Mouse (Mus musculus): ENCODE measurements around the gene Ap1g2. TPM values are rescaled to one million over a fixed set of nuclear protein-coding genes. Genes with fewer than 3 reads are reported as not detected.

Gene Ap1g2
- polyA plus RNA-seq, 1 experiment from 2014 or later, result 12.0 TPM

DNA sequence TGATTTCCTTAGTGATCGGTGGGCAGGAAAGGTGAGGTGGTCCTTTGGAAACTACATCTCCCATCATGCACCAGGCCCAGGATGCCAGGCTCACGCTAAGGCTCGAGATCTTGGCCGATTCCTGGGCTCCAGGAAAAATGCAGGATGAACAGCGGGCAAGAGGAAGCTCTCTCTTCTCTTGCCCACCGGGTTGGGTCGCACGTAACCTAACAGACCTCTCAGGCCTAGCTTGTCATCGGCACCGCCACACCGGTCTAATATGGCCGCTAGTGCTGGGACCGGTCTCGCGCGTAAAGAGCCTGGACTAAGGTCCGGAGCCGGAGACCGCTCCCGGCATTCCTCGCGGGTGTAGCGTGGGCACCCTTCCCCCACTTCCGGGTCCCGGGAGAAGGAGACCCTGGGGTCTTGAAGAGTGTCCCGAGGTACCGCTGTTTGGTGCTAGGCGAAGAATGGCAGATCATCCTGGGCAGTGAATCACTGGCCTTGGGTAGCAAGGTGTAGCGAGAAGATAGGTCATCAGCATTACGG is 11.6 kb downstream of the Ap1g2 start, which contains the start of gene Thtpa:
Thtpa (plus strand) TSS at position 81 of the 528 bp plus-strand sequence.
- Histone ChIP-seq H3K27ac (peak within 1 kb of the TSS; percentile 60; the same call in 1 of the 2 replicates), H3K4me2 (replicated peaks) (peak within 1 kb of the TSS; percentile 62), H3K4me3 (peak within 1 kb of the TSS; percentile 51), H3K4me1 (peaks cover 40% of the 10 kb centered on the region), H3K9me3 (no peaks in the 10 kb centered on the region), H3K9ac (peak within 1 kb of the TSS; percentile 73), H3K27me3 (replicated peaks) (no peaks in the 10 kb centered on the region), H3K36me3 (peaks cover 11% of the 10 kb centered on the region; the same call in 1 of the 2 replicates)
- peak; percentile 63 for ATAC-seq (ENCODE audit: low FRiP score, low read depth)
- 2% methylated on average over 30 of the region's 30 CpGs for WGBS

DNA sequence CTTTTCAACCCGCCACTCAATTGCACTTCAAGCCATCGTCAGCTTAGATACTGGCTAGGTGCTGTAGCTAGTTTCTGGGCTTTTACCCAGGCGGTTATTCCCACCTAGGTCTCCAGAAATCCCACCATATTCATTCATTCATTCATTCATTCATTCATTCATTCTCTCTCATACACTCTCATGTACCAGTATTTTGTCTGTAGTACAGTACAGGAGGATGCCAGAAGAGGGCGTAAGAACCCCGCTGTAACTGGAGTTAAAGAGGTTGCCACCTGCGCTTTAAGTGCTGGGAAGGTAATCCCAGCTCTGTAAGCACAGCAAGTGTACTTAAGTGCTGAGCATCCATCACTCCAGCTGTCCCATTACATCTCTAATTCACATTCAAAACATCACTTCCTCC is 12.5 kb downstream of the Ap1g2 start:
- H3K27me3 ChIP-seq (replicated peaks), result no peaks in the 10 kb centered on the region
- H3K9me3 ChIP-seq, result no peaks in the 10 kb centered on the region
- WGBS, result 38% methylated on average over 6 of the region's 6 CpGs
- peak overlapping the region; percentile 62 for H3K4me2 ChIP-seq (replicated peaks)
- peaks cover 8% of the 10 kb centered on the region; the same call in 1 of the 2 replicates for H3K36me3 ChIP-seq
- peaks cover 48% of the 10 kb centered on the region for H3K4me1 ChIP-seq
- no peak overlapping the region for H3K27ac ChIP-seq
- H3K9ac ChIP-seq, result no peak overlapping the region
- no peak for ATAC-seq (ENCODE audit: low FRiP score, low read depth)
- H3K4me3 ChIP-seq, result no peak overlapping the region

DNA sequence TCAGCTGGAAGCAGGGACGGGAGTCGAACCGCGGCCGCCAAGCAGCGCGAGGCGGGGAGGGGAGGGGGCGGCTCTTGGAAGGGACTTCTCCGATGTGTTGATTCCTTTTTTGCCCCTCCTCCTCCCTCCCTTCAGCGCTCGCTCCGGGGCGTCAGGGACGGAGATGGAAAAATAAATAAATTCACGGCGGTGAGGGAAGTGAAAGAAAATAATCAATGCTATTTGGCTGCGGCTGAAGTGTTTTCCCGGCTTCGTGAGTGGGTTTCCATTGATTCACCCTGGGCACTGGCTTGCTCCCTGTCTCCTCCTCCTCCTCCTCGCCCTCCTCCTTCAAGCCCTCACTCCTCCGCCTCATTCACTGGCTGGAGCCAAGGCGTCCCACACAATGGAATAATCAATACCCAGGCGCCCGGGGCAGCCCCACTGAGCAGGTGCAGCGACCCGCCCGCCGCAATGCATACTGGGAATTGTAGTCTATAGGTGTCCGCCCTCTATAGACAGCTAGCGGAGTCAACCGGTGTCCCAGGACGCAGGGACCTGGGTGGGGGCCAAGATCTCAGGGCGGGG is 14.3 kb downstream of the Ap1g2 start, which contains the start of gene Zfhx2:
Zfhx2 (minus strand) TSS at position 314 of the 567 bp plus-strand sequence.
- Histone ChIP-seq H3K4me3 (peak within 1 kb of the TSS; percentile 60), H3K4me2 (replicated peaks) (peak within 1 kb of the TSS; percentile 80), H3K4me1 (peaks cover 59% of the 10 kb centered on the region), H3K27me3 (replicated peaks) (no peaks in the 10 kb centered on the region), H3K36me3 (no peaks in the 10 kb centered on the region), H3K27ac (peak within 1 kb of the TSS; percentile 86), H3K9me3 (no peaks in the 10 kb centered on the region), H3K9ac (peak within 1 kb of the TSS; percentile 92)
- peak; percentile 85 for ATAC-seq (ENCODE audit: low FRiP score, low read depth)
- WGBS, result under 1% methylated on average over 34 of the region's 34 CpGs

DNA sequence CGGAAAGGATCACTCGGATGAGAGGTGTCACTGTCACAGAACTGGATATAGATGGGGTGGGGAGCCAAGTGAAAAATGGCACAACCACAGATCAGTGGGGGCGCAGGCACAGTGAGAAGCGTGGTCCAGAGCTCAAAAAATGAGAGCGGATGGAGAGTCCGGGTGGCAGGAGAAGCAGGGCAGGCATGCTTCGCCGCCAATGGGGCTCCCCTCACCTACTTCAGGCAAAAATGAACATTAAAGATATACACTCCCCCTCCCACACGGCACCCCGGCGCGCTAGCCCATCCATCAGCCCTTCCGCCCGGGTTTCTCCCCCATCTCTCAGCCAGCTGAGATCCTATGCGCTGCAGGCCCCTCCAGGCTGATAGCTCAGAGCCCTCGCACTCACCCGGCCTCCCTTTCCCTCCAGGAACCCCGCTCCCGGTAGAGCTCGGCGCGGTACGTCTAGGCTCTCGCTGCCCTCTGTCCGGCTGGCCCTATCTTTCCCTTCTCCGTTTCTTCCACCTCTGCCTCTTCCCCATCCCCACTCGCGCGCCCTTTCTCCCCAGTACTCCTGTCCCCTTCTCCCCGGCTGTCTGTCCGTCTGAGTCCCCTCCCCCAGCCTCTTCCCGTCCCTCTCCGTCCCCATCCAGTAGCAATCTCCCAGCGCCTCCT is 15.1 kb downstream of the Ap1g2 start:
- Histone ChIP-seq H3K36me3 (no peaks in the 10 kb centered on the region), H3K9ac (peak overlapping the region; percentile 92), H3K27me3 (replicated peaks) (no peaks in the 10 kb centered on the region), H3K27ac (peak overlapping the region; percentile 86), H3K4me3 (peak overlapping the region; percentile 60), H3K4me2 (replicated peaks) (peak overlapping the region; percentile 80), H3K4me1 (peaks cover 59% of the 10 kb centered on the region), H3K9me3 (no peaks in the 10 kb centered on the region)
- ATAC-seq (ENCODE audit: low FRiP score, low read depth), result peak; percentile 23
- 4% methylated on average over 34 of the region's 34 CpGs for WGBS

DNA sequence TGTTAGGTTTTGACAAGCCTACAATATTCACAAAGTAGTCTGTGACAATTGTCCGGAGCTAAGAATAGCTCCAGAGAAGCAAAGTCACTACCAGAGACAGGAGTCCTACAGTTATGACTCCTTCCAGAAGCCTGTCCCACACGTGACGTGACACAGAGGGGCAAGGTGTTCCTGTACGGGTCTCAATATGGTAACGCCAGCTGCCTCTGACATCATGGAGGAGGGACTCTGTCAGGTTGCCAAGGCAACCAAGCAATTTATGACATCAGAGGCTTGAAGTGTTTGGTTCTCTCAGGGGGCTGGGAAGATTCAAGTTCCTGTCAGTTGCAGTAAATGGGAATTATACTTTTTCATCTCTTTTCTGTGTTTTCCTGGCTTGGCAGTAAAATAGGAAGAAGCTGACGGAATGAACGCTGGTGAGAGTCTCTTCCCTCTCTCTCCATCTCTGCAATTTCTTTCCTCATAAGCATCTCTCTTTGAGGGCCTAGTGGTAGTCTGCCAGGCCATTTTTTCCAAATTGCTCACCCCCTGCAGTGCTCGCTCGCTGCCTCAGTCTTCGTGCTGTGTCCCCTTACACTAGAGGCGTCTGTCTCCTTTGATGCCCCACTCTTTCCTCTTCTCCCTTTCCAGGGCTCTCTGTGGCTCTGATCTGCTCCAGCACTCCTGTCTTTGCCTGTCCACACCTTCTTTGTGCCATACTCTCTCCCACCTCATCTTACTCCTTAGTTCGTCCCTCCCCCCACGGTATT is 17.0 kb downstream of the Ap1g2 start:
- Histone ChIP-seq H3K4me3 (peak overlapping the region; percentile 60; the same call in 1 of the 2 replicates), H3K9me3 (no peaks in the 10 kb centered on the region), H3K27ac (0 out of 2 replicates have a peak overlapping the region, but pooled peaks have one; percentile 3), H3K27me3 (replicated peaks) (no peaks in the 10 kb centered on the region), H3K4me1 (peaks cover 65% of the 10 kb centered on the region), H3K9ac (peak overlapping the region; percentile 92), H3K36me3 (no peaks in the 10 kb centered on the region), H3K4me2 (replicated peaks) (peak overlapping the region; percentile 80)
- WGBS, result 35% methylated on average over 13 of the region's 13 CpGs
- ATAC-seq (ENCODE audit: low FRiP score, low read depth), result no peak

DNA sequence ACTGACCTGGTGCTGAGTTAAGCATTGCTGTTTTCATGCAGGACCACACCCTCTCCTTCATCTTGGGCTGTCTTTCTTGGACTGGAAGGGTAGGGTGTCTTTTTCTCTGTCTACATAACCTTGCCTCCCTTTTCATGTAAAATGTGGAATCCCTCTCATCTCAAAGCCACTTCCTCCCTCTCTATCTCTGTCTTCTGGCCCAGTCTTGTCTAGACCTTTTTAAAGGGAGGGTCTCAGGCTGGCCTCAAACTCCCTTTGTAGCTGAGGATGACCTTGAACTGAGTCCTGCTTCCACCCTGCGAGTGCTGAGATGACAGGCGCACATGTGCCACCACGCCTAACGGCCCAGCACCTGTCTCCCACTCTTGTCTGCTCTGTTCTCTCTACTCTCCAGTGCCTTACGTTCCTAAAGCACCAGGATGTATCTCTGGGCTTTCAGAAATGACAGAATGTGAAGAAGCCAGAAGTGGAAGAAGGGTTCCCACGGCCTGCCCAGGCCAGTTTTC is 20.3 kb downstream of the Ap1g2 start:
- peak overlapping the region; percentile 43; the same call in 1 of the 2 replicates for H3K27ac ChIP-seq
- peak overlapping the region; percentile 32 for H3K4me2 ChIP-seq (replicated peaks)
- no peak overlapping the region for H3K9ac ChIP-seq
- H3K36me3 ChIP-seq, result no peaks in the 10 kb centered on the region
- H3K9me3 ChIP-seq, result no peaks in the 10 kb centered on the region
- H3K27me3 ChIP-seq (replicated peaks), result no peaks in the 10 kb centered on the region
- 83% methylated on average over 6 of the region's 6 CpGs for WGBS
- no peak; the same call in 1 of the 2 replicates for ATAC-seq (ENCODE audit: low FRiP score, low read depth)
- H3K4me1 ChIP-seq, result peaks cover 72% of the 10 kb centered on the region
- H3K4me3 ChIP-seq, result no peak overlapping the region

DNA sequence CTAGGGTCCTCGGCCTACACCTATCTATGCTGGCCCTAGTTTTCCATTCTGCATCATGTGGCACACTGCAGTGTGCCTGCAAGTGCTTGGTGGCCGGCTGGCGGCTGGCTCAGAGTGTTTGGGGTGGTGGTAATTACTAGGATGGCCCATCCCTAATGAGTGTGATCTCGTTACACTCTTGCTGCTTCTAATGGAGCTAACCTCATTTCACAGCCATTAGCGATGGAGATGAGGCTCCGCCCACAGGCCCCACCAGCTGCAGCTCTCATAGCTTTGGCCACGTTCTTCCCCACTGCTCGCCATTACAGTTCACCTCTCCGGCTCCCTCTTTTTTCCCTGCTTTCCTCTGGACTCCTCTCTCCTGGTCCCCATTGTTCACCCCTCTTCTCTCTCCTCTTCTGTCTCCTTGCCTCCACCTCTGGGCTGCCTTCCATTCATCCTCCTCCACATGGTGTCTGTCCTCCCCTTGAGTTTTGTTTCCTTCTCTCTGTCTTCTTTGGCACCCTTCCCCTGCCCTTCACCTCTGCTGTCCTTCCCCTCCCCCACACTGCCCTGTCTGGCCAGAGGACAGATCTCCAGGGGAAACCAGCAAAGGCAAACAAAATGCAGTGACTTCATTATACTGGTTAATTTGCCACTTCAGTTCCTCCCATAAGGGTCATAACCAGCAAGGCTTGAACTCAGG is 20.9 kb downstream of the Ap1g2 start:
- 17% methylated on average over 9 of the region's 9 CpGs for WGBS
- Histone ChIP-seq H3K27ac (peak overlapping the region; percentile 43; the same call in 1 of the 2 replicates), H3K9ac (peak overlapping the region; percentile 21; the same call in 1 of the 2 replicates), H3K4me1 (peaks cover 68% of the 10 kb centered on the region), H3K9me3 (no peaks in the 10 kb centered on the region), H3K27me3 (replicated peaks) (no peaks in the 10 kb centered on the region), H3K36me3 (no peaks in the 10 kb centered on the region), H3K4me3 (no peak overlapping the region), H3K4me2 (replicated peaks) (peak overlapping the region; percentile 32)
- peak; percentile 55 for ATAC-seq (ENCODE audit: low FRiP score, low read depth)

DNA sequence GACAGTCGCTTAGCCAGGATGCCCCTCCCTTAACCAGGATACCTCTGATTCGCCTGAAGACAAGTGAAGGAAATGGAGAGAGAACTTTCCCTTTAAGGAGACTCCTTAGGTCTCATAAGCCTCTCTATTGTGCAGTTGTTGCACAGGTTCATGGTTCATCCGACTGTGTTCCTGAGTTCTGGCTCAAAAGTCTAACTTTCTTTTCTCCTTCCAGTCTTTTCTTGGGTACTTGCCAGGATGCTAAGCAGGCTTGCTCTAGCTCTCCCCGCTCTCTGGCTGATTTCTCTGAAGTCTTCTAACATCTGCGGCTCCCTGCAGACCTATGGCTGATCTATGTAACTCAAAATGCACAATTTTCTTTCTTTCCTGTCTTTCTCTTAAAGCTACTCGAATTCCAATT is 22.9 kb downstream of the Ap1g2 start:
- no peak for ATAC-seq (ENCODE audit: low FRiP score, low read depth)
- H3K27me3 ChIP-seq (replicated peaks), result no peaks in the 10 kb centered on the region
- H3K36me3 ChIP-seq, result no peaks in the 10 kb centered on the region
- WGBS, result 84% methylated on average over 6 of the region's 6 CpGs
- no peak overlapping the region for H3K9ac ChIP-seq
- peaks cover 65% of the 10 kb centered on the region for H3K4me1 ChIP-seq
- no peak overlapping the region for H3K4me3 ChIP-seq
- H3K27ac ChIP-seq, result no peak overlapping the region
- no peak overlapping the region for H3K4me2 ChIP-seq (replicated peaks)
- no peaks in the 10 kb centered on the region for H3K9me3 ChIP-seq

DNA sequence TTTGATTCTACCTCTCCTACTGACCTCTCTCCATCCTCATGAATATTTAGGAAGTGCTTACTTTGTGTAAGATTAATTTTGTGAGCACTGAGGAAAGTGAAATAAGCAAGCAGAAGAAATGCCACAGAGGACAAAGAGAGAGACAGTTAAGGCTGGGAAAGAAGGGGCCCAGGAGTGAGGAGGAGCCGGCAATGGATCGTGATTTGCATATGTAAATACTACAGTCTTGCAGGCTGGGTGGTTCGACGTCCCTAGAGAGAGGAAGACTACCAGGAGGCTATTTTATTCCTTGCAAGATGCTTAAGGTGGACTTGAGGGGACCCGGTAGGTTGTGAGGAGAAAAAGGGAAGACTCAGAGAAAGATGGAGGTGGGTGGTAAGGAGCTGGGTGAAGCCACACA is 25.3 kb downstream of the Ap1g2 start:
- Histone ChIP-seq H3K4me1 (peaks cover 58% of the 10 kb centered on the region), H3K4me3 (no peak overlapping the region), H3K36me3 (no peaks in the 10 kb centered on the region), H3K4me2 (replicated peaks) (no peak overlapping the region), H3K9ac (no peak overlapping the region), H3K27me3 (replicated peaks) (no peaks in the 10 kb centered on the region), H3K27ac (no peak overlapping the region), H3K9me3 (no peaks in the 10 kb centered on the region)
- no peak for ATAC-seq (ENCODE audit: low FRiP score, low read depth)
- WGBS, result 18% methylated on average over 5 of the region's 5 CpGs

DNA sequence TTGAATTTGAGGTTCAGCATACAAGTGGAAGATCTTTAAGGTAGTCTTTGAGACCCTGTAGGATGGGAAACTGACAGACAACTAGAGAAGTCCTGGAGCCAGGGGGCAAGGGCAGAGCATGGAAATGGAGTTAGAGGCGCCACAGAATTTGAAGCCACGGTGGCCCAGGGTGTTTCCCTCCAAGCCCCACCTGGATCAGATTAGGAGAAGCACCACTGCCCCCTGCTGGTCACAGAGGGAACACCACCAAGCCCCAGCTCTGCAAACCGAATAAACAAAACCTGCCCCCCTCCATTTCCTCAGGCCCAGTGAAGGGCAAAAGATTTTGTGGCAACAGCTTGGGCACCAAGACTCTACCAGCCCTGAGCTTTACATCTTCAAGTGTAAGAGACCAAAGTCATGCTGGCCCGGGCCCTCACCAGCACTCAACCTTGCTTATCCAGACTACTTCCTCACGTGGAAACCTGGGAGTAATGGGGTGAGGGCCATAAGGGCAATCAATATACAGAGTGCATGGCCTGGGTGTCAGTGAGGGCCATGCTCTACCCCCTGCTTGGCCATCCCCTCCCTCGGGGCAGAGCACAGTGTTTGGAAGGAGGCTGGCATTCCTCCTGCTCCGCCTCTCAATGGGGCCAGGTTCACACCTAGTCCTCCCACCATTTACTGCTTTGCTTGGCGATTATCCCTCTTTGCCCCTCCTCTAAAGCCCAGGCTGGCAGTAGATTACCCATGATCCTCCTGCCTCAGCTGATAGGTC is 27.0 kb downstream of the Ap1g2 start:
- Histone ChIP-seq H3K9me3 (no peaks in the 10 kb centered on the region), H3K9ac (peak overlapping the region; percentile 29; the same call in 1 of the 2 replicates), H3K4me3 (no peak overlapping the region), H3K27ac (peak overlapping the region; percentile 71), H3K4me1 (peaks cover 44% of the 10 kb centered on the region), H3K36me3 (peaks cover 5% of the 10 kb centered on the region), H3K4me2 (replicated peaks) (peak overlapping the region; percentile 50), H3K27me3 (replicated peaks) (no peaks in the 10 kb centered on the region)
- peak; percentile 46 for ATAC-seq (ENCODE audit: low FRiP score, low read depth)
- WGBS, result 15% methylated on average over 8 of the region's 8 CpGs
